12 mouse cellular contexts compared by ENCODE assay signal in genomic region chr4:152276389-152277347, GRCm38 (mm10). TPM values are rescaled to one million over a fixed set of nuclear protein-coding genes. Genes with fewer than 3 reads are reported as not detected.
A peak's percentile ranks its signal among the peaks of the same experiment; 100 is the strongest.
DNase-seq lines count a peak whose midpoint lies in the region; ATAC-seq and TF ChIP-seq lines count a peak whose summit lies in the region.
"Had no signal": no experiment of that assay in that cellular context is flagged by ENCODE, and none has a peak within 500 bp of the region (broad histone marks: within the 10 kb centered on the region; RNA-seq: fewer than 3 reads in every experiment).

No protein-coding gene starts in this region.

- peaks cover 33% of the 10 kb centered on the region for H3K4me1 ChIP-seq in heart, embryonic 11.5 days (ENCODE audit: control insufficient read depth, insufficient read depth, low read length)
- H3K4me1 ChIP-seq in lung, embryonic 14.5 days (ENCODE audit: insufficient read depth), result peaks cover 2% of the 10 kb centered on the region; the same call in 1 of the 2 replicates
- H3K4me1 ChIP-seq in neural tube, embryonic 11.5 days (ENCODE audit: control insufficient read depth, insufficient read depth, low read length), result peaks cover 28% of the 10 kb centered on the region

- WGBS in heart, embryonic 11.5 days (ENCODE audit: insufficient replicate concordance), result 45% methylated on average over 10 of the region's 10 CpGs
- 50% methylated on average over 10 of the region's 10 CpGs for WGBS in lung, embryonic 14.5 days
- WGBS in neural tube, embryonic 11.5 days, result 56% methylated on average over 10 of the region's 10 CpGs

- peaks cover 37% of the 10 kb centered on the region for H3K27me3 ChIP-seq in heart, embryonic 11.5 days (ENCODE audit: control insufficient read depth, insufficient read depth, low read length)
- H3K27me3 ChIP-seq in lung, embryonic 14.5 days (ENCODE audit: insufficient read depth, low read length), result peaks cover 20% of the 10 kb centered on the region
- H3K27me3 ChIP-seq in neural tube, embryonic 11.5 days (ENCODE audit: control insufficient read depth, insufficient read depth, low read length), result peaks cover 42% of the 10 kb centered on the region

- H3K4me2 ChIP-seq in heart, embryonic 11.5 days, result no peak overlapping the region
- no peak overlapping the region for H3K4me2 ChIP-seq in lung, embryonic 14.5 days
- H3K4me2 ChIP-seq in neural tube, embryonic 11.5 days (ENCODE audit: low read depth), result no peak overlapping the region

- no peak overlapping the region for H3K9ac ChIP-seq in heart, embryonic 11.5 days (ENCODE audit: low read depth, low read length)
- H3K9ac ChIP-seq in lung, embryonic 14.5 days, result no peak overlapping the region
- no peak overlapping the region for H3K9ac ChIP-seq in neural tube, embryonic 11.5 days (ENCODE audit: low read length)

- DNase-seq in heart, adult 11 months, result peak; percentile 91
- no peak for DNase-seq in lung, embryonic 14.5 days
- DNase-seq in lung, postnatal 14 days, result no peak
- peak; percentile 75 for DNase-seq in brain, adult 2 months (ENCODE audit: low read depth, low spot score)
- DNase-seq in neural tube, embryonic 11.5 days (ENCODE audit: low spot score), result peak; percentile 51
- no peak for DNase-seq in frontal cortex, postnatal 25 days (ENCODE audit: low spot score in 2 of 2)

- peak; percentile 70 for TF ChIP-seq CTCF in lung, embryonic 14.5 days (IDR thresholded peaks at IDR 0.05; ENCODE audit: low read depth)

- ATAC-seq in heart, embryonic 11.5 days (replicated peaks; ENCODE audit: insufficient number of reproducible peaks, low FRiP score, low TSS enrichment), result no peak
- no peak for ATAC-seq in lung, embryonic 14.5 days (ENCODE audit: insufficient read depth)
- ATAC-seq in neural tube, embryonic 11.5 days (ENCODE audit: insufficient read depth, low FRiP score, low TSS enrichment), result no peak
- ATAC-seq in erythroid progenitor cell, adult 5-6 weeks (replicated peaks; ENCODE audit: low FRiP score, poor library complexity, severe bottlenecking), result no peak

- no peak overlapping the region for H3K4me3 ChIP-seq in heart, embryonic 11.5 days (ENCODE audit: low read depth, low read length)
- no peak overlapping the region for H3K4me3 ChIP-seq in lung, embryonic 14.5 days (ENCODE audit: low read depth, low read length)
- no peak overlapping the region for H3K4me3 ChIP-seq in neural tube, embryonic 11.5 days (ENCODE audit: low read depth, low read length)
- H3K4me3 ChIP-seq: heart, embryonic 10.5 days; myocyte had no signal

- H3K9me3 ChIP-seq in heart, embryonic 11.5 days (replicated peaks; ENCODE audit: control insufficient read depth, low read length), result no peaks in the 10 kb centered on the region
- H3K9me3 ChIP-seq in lung, embryonic 14.5 days (ENCODE audit: low read depth, low read length), result no peaks in the 10 kb centered on the region
- no peaks in the 10 kb centered on the region for H3K9me3 ChIP-seq in neural tube, embryonic 11.5 days (ENCODE audit: control insufficient read depth, low read length)
- H3K9me3 ChIP-seq: heart, embryonic 10.5 days had no signal

- H3K36me3 ChIP-seq in heart, embryonic 11.5 days (ENCODE audit: control insufficient read depth, insufficient read depth, low read length), result no peaks in the 10 kb centered on the region
- peaks cover 14% of the 10 kb centered on the region; the same call in 1 of the 2 replicates for H3K36me3 ChIP-seq in lung, embryonic 14.5 days (ENCODE audit: insufficient read depth)
- no peaks in the 10 kb centered on the region for H3K36me3 ChIP-seq in neural tube, embryonic 11.5 days (ENCODE audit: control insufficient read depth, insufficient read depth, low read length)

- no peak overlapping the region for H3K27ac ChIP-seq in heart, embryonic 11.5 days (ENCODE audit: low read depth, low read length)
- no peak overlapping the region for H3K27ac ChIP-seq in lung, embryonic 14.5 days (ENCODE audit: low read depth)
- H3K27ac ChIP-seq in neural tube, embryonic 11.5 days (ENCODE audit: low read depth, low read length), result no peak overlapping the region
- H3K27ac ChIP-seq: heart, embryonic 10.5 days had no signal

RNA-seq across cellular contexts. Expression of gene Gpr153, which starts 2.6 kb away (rescaled TPM):
- 7.8 and 9.0 TPM in 2 replicates for polyA plus RNA-seq in heart, embryonic 11.5 days (2014; fragmentation: Nextera tagmentation; extraction: Ambion mirVana)
- 19.5 and 20.0 TPM in 2 replicates for polyA plus RNA-seq in lung, embryonic 14.5 days (2014; fragmentation: Nextera tagmentation; extraction: Ambion mirVana)
- polyA plus RNA-seq in neural tube, embryonic 11.5 days (2014; fragmentation: Nextera tagmentation; extraction: Ambion mirVana), result 8.3 and 8.9 TPM in 2 replicates
- total RNA-seq in erythroid progenitor cell, adult 5-6 weeks (2015; ENCODE audit: low replicate concordance), result not detected in 2 replicates
- total RNA-seq in erythroid progenitor cell, adult 5-6 weeks (2017; ENCODE audit: low replicate concordance), result not detected in 2 replicates

RNA-seq across cellular contexts. Expression of gene Hes3, which starts 14.8 kb away (rescaled TPM):
- polyA plus RNA-seq in heart, embryonic 11.5 days (2014; fragmentation: Nextera tagmentation; extraction: Ambion mirVana), result not detected in 2 replicates
- not detected in 2 replicates for polyA plus RNA-seq in lung, embryonic 14.5 days (2014; fragmentation: Nextera tagmentation; extraction: Ambion mirVana)
- 1.6 and 2.3 TPM in 2 replicates for polyA plus RNA-seq in neural tube, embryonic 11.5 days (2014; fragmentation: Nextera tagmentation; extraction: Ambion mirVana)
- not detected in 2 replicates for total RNA-seq in erythroid progenitor cell, adult 5-6 weeks (2015; ENCODE audit: low replicate concordance)
- not detected in 2 replicates for total RNA-seq in erythroid progenitor cell, adult 5-6 weeks (2017; ENCODE audit: low replicate concordance)
- total RNA-seq: common myeloid progenitor, adult 5-6 weeks; layer of hippocampus, postnatal 14 days had no signal
- polyA plus RNA-seq: heart, embryonic 10.5 days had no signal

RNA-seq across cellular contexts. Expression of gene Icmt, which starts 20.4 kb away (rescaled TPM):
- polyA plus RNA-seq in heart, embryonic 11.5 days (2014; fragmentation: Nextera tagmentation; extraction: Ambion mirVana), result 15.9 and 22.6 TPM in 2 replicates
- 31.2 and 31.8 TPM in 2 replicates for polyA plus RNA-seq in lung, embryonic 14.5 days (2014; fragmentation: Nextera tagmentation; extraction: Ambion mirVana)
- 27.1 and 31.3 TPM in 2 replicates for polyA plus RNA-seq in neural tube, embryonic 11.5 days (2014; fragmentation: Nextera tagmentation; extraction: Ambion mirVana)
- 8.0 and 24.5 TPM in 2 replicates for total RNA-seq in erythroid progenitor cell, adult 5-6 weeks (2015; ENCODE audit: low replicate concordance)
- total RNA-seq in erythroid progenitor cell, adult 5-6 weeks (2017; ENCODE audit: low replicate concordance), result 14.2 TPM in 2 replicates

RNA-seq across cellular contexts. Expression of gene Rnf207, which starts 42.1 kb away (rescaled TPM):
- 27.4 and 27.5 TPM in 2 replicates for polyA plus RNA-seq in heart, embryonic 11.5 days (2014; fragmentation: Nextera tagmentation; extraction: Ambion mirVana)
- 0.36 and 0.65 TPM in 2 replicates for polyA plus RNA-seq in lung, embryonic 14.5 days (2014; fragmentation: Nextera tagmentation; extraction: Ambion mirVana)
- polyA plus RNA-seq in neural tube, embryonic 11.5 days (2014; fragmentation: Nextera tagmentation; extraction: Ambion mirVana), result 2.1 and 2.2 TPM in 2 replicates
- total RNA-seq in erythroid progenitor cell, adult 5-6 weeks (2015; ENCODE audit: low replicate concordance), result not detected in 2 replicates
- total RNA-seq in erythroid progenitor cell, adult 5-6 weeks (2017; ENCODE audit: low replicate concordance), result not detected in 2 replicates
- total RNA-seq: common myeloid progenitor, adult 5-6 weeks had no signal

RNA-seq across cellular contexts. Expression of gene Rpl22, which starts 48.9 kb away (rescaled TPM):
- polyA plus RNA-seq in heart, embryonic 11.5 days (2014; fragmentation: Nextera tagmentation; extraction: Ambion mirVana), result 285 and 300 TPM in 2 replicates
- 428 and 464 TPM in 2 replicates for polyA plus RNA-seq in lung, embryonic 14.5 days (2014; fragmentation: Nextera tagmentation; extraction: Ambion mirVana)
- 311 and 312 TPM in 2 replicates for polyA plus RNA-seq in neural tube, embryonic 11.5 days (2014; fragmentation: Nextera tagmentation; extraction: Ambion mirVana)
- total RNA-seq in erythroid progenitor cell, adult 5-6 weeks (2015; ENCODE audit: low replicate concordance), result 429 and 481 TPM in 2 replicates
- 506 and 514 TPM in 2 replicates for total RNA-seq in erythroid progenitor cell, adult 5-6 weeks (2017; ENCODE audit: low replicate concordance)

Comparison
In these comparisons a context has a peak if more than half of its experiments do, and no peak if none do; other contexts are left out.
1. DNase-seq: peak in heart, adult 11 months (single experiment), brain, adult 2 months (single experiment) and neural tube, embryonic 11.5 days (single experiment); none in lung, embryonic 14.5 days (single experiment), lung, postnatal 14 days (single experiment) and frontal cortex, postnatal 25 days (0 of 2).